Mouse (Mus musculus) heart, adult 2 months (tissue): ENCODE measurements around the gene Slfn14.

Experiments used
- CTCF ChIP-seq: fragments of 200-600 bp; IDR thresholded peaks from 2 replicates; pipeline ENCODE4 v1.8.1; 2022; ENCODE audit warnings: antibody characterized with exemption, mild to moderate bottlenecking, moderate library complexity
- POLR2A ChIP-seq: fragments of 200-500 bp; IDR thresholded peaks from 2 replicates; pipeline ENCODE4 v1.6.1; 2011; ENCODE audit warnings: mild to moderate bottlenecking, low read depth, low read length, control low read depth; ENCODE audit not compliant: insufficient read depth

- TF ChIP-seq CTCF (no peak), POLR2A (no peak)
These were observed 7.6 kb upstream of the Slfn14 start for GRCm38 (mm10) chr11:83294133-83294532.
